14 mouse cellular contexts compared by ENCODE assay signal in the genomic region with DNA sequence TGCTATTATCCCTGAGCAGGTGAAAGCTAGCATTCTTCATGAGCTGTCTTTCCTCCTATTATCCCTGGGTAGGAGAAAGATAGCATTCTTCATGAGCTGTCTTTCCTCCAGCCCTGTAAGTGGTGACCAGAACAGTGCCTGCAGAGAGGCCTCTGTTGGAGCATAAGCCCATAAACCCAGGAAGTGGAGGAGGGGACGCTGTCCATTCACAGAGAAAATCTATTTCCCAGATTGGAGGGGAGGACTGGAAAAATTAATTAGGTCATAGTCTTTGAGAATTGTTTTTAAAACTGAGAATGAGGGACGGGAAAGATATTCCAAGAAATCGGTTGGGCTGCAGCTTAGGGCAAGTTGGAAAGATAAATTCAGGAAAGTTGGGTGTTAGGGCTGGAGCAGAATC. TPM values are rescaled to one million over a fixed set of nuclear protein-coding genes. Genes with fewer than 3 reads are reported as not detected.
DNase-seq lines count a peak whose midpoint lies in the region; ATAC-seq and TF ChIP-seq lines count a peak whose summit lies in the region.
"Had no signal": no experiment of that assay in that cellular context is flagged by ENCODE, and none has a peak within 500 bp of the region (broad histone marks: within the 10 kb centered on the region; RNA-seq: fewer than 3 reads in every experiment).

No protein-coding gene starts in this region.

- H3K4me1 ChIP-seq in lung, embryonic 14.5 days (ENCODE audit: insufficient read depth), result no peaks in the 10 kb centered on the region; the same call in 1 of the 2 replicates
- peaks cover 6% of the 10 kb centered on the region for H3K4me1 ChIP-seq in lung, adult 2 months (ENCODE audit: control insufficient read depth, insufficient read depth, low read length)
- peaks cover 27% of the 10 kb centered on the region for H3K4me1 ChIP-seq in heart, embryonic 16.5 days (ENCODE audit: control insufficient read depth, insufficient read depth, low read length)

- ATAC-seq in lung, embryonic 14.5 days (ENCODE audit: insufficient read depth), result no peak
- ATAC-seq in heart, embryonic 16.5 days (replicated peaks; ENCODE audit: extremely low read depth, insufficient read depth, low FRiP score), result no peak; the same call in 1 of the 2 replicates
- ATAC-seq: Patski had no signal

- H3K79me2 ChIP-seq in macrophage (ENCODE audit: inconsistent target), result no peaks in the 10 kb centered on the region

- no peak for TF ChIP-seq POLR2A in lung, adult 2 months (IDR thresholded peaks at IDR 0.05; ENCODE audit: borderline replicate concordance, extremely low read depth, low read depth, low read length)

- WGBS in lung, embryonic 14.5 days, result 50% methylated on average over 3 of the region's 3 CpGs
- WGBS in lung, adult 2 months, result 36% methylated on average over 3 of the region's 3 CpGs
- WGBS in heart, embryonic 16.5 days, result 50% methylated on average over 3 of the region's 3 CpGs
- WGBS in macrophage (ENCODE audit: missing documents), result 81% methylated on average over 3 of the region's 3 CpGs

- peak overlapping the region; percentile 10; the same call in 1 of the 2 replicates for H3K27ac ChIP-seq in lung, embryonic 14.5 days (ENCODE audit: low read depth)
- peak overlapping the region; percentile 60 for H3K27ac ChIP-seq in heart, embryonic 16.5 days (ENCODE audit: low read length)
- H3K27ac ChIP-seq in macrophage, result peak overlapping the region; percentile 66

- no peaks in the 10 kb centered on the region for H3K27me3 ChIP-seq in lung, embryonic 14.5 days (ENCODE audit: insufficient read depth, low read length)
- no peaks in the 10 kb centered on the region for H3K27me3 ChIP-seq in heart, embryonic 16.5 days (ENCODE audit: control insufficient read depth, insufficient read depth, low read length)
- H3K27me3 ChIP-seq: Patski had no signal

- intact Hi-C loops in heart, postnatal 14 days (cut with DNase I), result loop anchor here (2.0 to 10.0 kb wide), 4 partner anchors 98 to 558 kb away; a partner anchor contains a TSS

- H3K9me3 ChIP-seq in lung, embryonic 14.5 days (ENCODE audit: low read depth, low read length), result no peaks in the 10 kb centered on the region
- H3K9me3 ChIP-seq in heart, embryonic 16.5 days (replicated peaks; ENCODE audit: control insufficient read depth, low read length), result no peaks in the 10 kb centered on the region

- peak; percentile 56 for DNase-seq in heart, adult 8-10 months (ENCODE audit: low spot score)
- no peak for DNase-seq in heart, postnatal 14 days
- no peak for DNase-seq in lung, embryonic 14.5 days
- no peak for DNase-seq in lung, adult 2 months
- no peak for DNase-seq in left cerebral cortex, adult 11 months (ENCODE audit: low spot score)
- no peak for DNase-seq in thymus, postnatal 4 days
- DNase-seq: cerebellum, adult 9-11 months; layer of hippocampus, postnatal 36 days; right cerebral cortex, adult 18-20 months had no signal

- H3K4me3 ChIP-seq in lung, embryonic 14.5 days (ENCODE audit: low read depth, low read length), result no peak overlapping the region
- H3K4me3 ChIP-seq in lung, adult 2 months (replicated peaks; ENCODE audit: extremely low read depth, low read depth, low read length), result no peak overlapping the region
- H3K4me3 ChIP-seq in heart, embryonic 16.5 days (ENCODE audit: low read length), result no peak overlapping the region
- no peak overlapping the region for H3K4me3 ChIP-seq in macrophage (ENCODE audit: inconsistent target)

- no peak overlapping the region for H3K9ac ChIP-seq in lung, embryonic 14.5 days
- no peak overlapping the region for H3K9ac ChIP-seq in heart, embryonic 16.5 days (ENCODE audit: low read length)

- peak overlapping the region; percentile 37; the same call in 1 of the 2 replicates for H3K4me2 ChIP-seq in lung, embryonic 14.5 days
- no peak overlapping the region for H3K4me2 ChIP-seq in heart, embryonic 16.5 days (ENCODE audit: low read depth, low read length)

- no peak for TF ChIP-seq CTCF in lung, embryonic 14.5 days (IDR thresholded peaks at IDR 0.05; ENCODE audit: low read depth)
- no peak for TF ChIP-seq CTCF in lung, adult 2 months (IDR thresholded peaks at IDR 0.05; ENCODE audit: insufficient read depth, low read length)

- no peaks in the 10 kb centered on the region for H3K36me3 ChIP-seq in lung, embryonic 14.5 days (ENCODE audit: insufficient read depth)
- no peaks in the 10 kb centered on the region for H3K36me3 ChIP-seq in heart, embryonic 16.5 days (ENCODE audit: control insufficient read depth, insufficient read depth)
- no peaks in the 10 kb centered on the region for H3K36me3 ChIP-seq in macrophage (ENCODE audit: inconsistent target)

RNA-seq across cellular contexts. Expression of a gene that starts 24.3 kb away (rescaled TPM):
- total RNA-seq in heart, adult 8-10 months (2022), result 1 to 10 TPM in 3 of 4 experiments, under 1 TPM in 1; 0.95 to 2.5 (median 1.5) TPM
- total RNA-seq in heart, postnatal 14 days (2021), result under 1 TPM; 0.22 to 0.54 TPM
- polyA plus RNA-seq in lung, embryonic 14.5 days (2014; fragmentation: Nextera tagmentation; extraction: Ambion mirVana), result not detected in 2 replicates
- polyA plus RNA-seq in lung, adult 2 months (2012; rRNA removed), result 0.18 and 0.19 TPM in 2 replicates
- polyA plus RNA-seq in heart, embryonic 16.5 days (2015; fragmentation: Nextera tagmentation; extraction: Ambion mirVana), result 1.6 and 3.5 TPM in 2 replicates
- total RNA-seq in macrophage (2018; cell fraction: chromatin; rRNA removed), result not detected
- not detected for total RNA-seq in macrophage (2018; cell fraction: cytosol; rRNA removed)
- under 1 TPM in 2 of 26 experiments, not detected in 24; 0.52 to 0.75 TPM for total RNA-seq in macrophage (2018; cell fraction: nucleus; rRNA removed)
- polyA plus RNA-seq in macrophage (2018), result not detected in 3 replicates
- total RNA-seq: adrenal gland, postnatal 4 days; layer of hippocampus, postnatal 36 days had no signal
- polyA plus RNA-seq: intestine, embryonic 16.5 days; Patski had no signal

Comparison
In these comparisons a context has a peak if more than half of its experiments do, and no peak if none do; other contexts are left out.
1. H3K27ac ChIP-seq: peak in every context shown above with its lines; median percentile 66 in macrophage; 60 in heart, embryonic 16.5 days; 10 in lung, embryonic 14.5 days.